Mouse (Mus musculus) thymus, adult 2 months (tissue): ENCODE results near the gene Abca3.

Experiments
- CTCF ChIP-seq: fragments of 200-500 bp; IDR thresholded peaks from 2 replicates; pipeline ENCODE4 v1.5.1; 2012; ENCODE audit warnings: mild to moderate bottlenecking, control low read depth, low read length, moderate library complexity, borderline replicate concordance; ENCODE audit not compliant: control insufficient read depth, poor library complexity, insufficient read depth; ENCODE audit errors: extremely low read depth
- POLR2A ChIP-seq: fragments of 200-500 bp; IDR thresholded peaks from 2 replicates; pipeline ENCODE4 v1.6.1; 2012; ENCODE audit warnings: mild to moderate bottlenecking, low read length, control low read depth, moderate library complexity; ENCODE audit not compliant: control insufficient read depth, poor library complexity, insufficient read depth; ENCODE audit errors: extremely low read depth

GRCm38 (mm10) chr17:24427170-24427557 lies 75.4 kb downstream of the Abca3 start:
- TF ChIP-seq CTCF = no peak
- TF ChIP-seq POLR2A = no peak
